Comparison of ENCODE assay signal across 18 mouse cellular contexts in the genomic region with DNA sequence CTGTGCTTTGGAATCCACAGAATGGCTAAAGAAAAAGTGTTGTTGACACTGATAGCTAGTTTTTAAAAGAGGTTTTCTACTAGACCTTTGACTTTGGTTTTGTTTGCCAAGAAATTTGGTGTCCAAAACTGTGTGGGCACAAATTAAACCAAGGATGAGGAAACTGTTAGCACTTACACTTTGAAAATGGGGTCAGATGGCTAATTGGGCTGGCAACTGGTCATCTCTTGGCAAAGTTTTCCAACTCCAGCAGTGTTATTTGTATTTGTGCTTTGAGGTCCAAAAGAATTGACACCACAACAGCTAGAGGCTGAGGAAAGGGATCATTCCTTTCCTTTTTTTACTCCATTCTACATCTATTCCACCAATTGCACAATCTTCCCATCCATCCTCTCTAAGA.
DNase-seq lines count a peak whose midpoint lies in the region; ATAC-seq and TF ChIP-seq lines count a peak whose summit lies in the region.
"Had no signal": no experiment of that assay in that cellular context is flagged by ENCODE, and none has a peak within 500 bp of the region (broad histone marks: within the 10 kb centered on the region; RNA-seq: fewer than 3 reads in every experiment).

No protein-coding gene starts in this region.

- no peak overlapping the region for H3K9ac ChIP-seq in forebrain, embryonic 14.5 days (ENCODE audit: low read length)
- H3K9ac ChIP-seq in forebrain, postnatal 0 days: no peak overlapping the region
- no peak overlapping the region for H3K9ac ChIP-seq in liver, adult 2 months (ENCODE audit: low read depth, low read length)
- no peak overlapping the region for H3K9ac ChIP-seq in liver, embryonic 12.5 days
- H3K9ac ChIP-seq: embryonic facial prominence, embryonic 12.5 days; forebrain, embryonic 12.5 days; heart, embryonic 13.5 days; hindbrain, embryonic 15.5 days had no signal

- TF ChIP-seq POLR2A in liver, adult 2 months (IDR thresholded peaks at IDR 0.05; ENCODE audit: extremely low read depth, insufficient read depth, low read length): no peak

- no peaks in the 10 kb centered on the region for H3K4me1 ChIP-seq in forebrain, embryonic 14.5 days (ENCODE audit: control insufficient read depth, insufficient read depth, low read length)
- H3K4me1 ChIP-seq in forebrain, postnatal 0 days (ENCODE audit: insufficient read depth): no peaks in the 10 kb centered on the region
- peaks cover 1% of the 10 kb centered on the region; the same call in 1 of the 2 replicates for H3K4me1 ChIP-seq in liver, adult 2 months (ENCODE audit: control insufficient read depth, insufficient read depth, low read length)
- H3K4me1 ChIP-seq in liver, embryonic 12.5 days: no peaks in the 10 kb centered on the region
- no peaks in the 10 kb centered on the region for H3K4me1 ChIP-seq in limb, embryonic 10.5 days
- H3K4me1 ChIP-seq: embryonic facial prominence, embryonic 12.5 days; forebrain, embryonic 12.5 days; heart, embryonic 13.5 days; hindbrain, embryonic 15.5 days had no signal

- H3K27ac ChIP-seq in forebrain, embryonic 14.5 days (ENCODE audit: low read depth, low read length): no peak overlapping the region
- no peak overlapping the region for H3K27ac ChIP-seq in forebrain, postnatal 0 days (ENCODE audit: low read depth, low read length)
- no peak overlapping the region for H3K27ac ChIP-seq in liver, adult 2 months (replicated peaks; ENCODE audit: insufficient read depth, low read depth, low read length)
- H3K27ac ChIP-seq in liver, embryonic 12.5 days: no peak overlapping the region
- no peak overlapping the region for H3K27ac ChIP-seq in limb, embryonic 10.5 days
- H3K27ac ChIP-seq: embryonic facial prominence, embryonic 12.5 days; forebrain, embryonic 12.5 days; gastrocnemius, adult 2 months; heart, embryonic 13.5 days; hindbrain, embryonic 15.5 days had no signal

- no peak for ATAC-seq in forebrain, embryonic 14.5 days
- ATAC-seq in forebrain, postnatal 0 days: no peak
- no peak for ATAC-seq in liver, embryonic 12.5 days
- ATAC-seq: activated CD4-positive, CD25-positive, alpha-beta regulatory T cell, adult 4 months; Patski had no signal

- no peak for TF ChIP-seq CTCF in forebrain, postnatal 0 days (IDR thresholded peaks at IDR 0.05; ENCODE audit: low read depth)
- no peak for TF ChIP-seq CTCF in liver, adult 2 months (IDR thresholded peaks at IDR 0.05; ENCODE audit: low read depth, low read length)

- H3K36me3 ChIP-seq in forebrain, embryonic 14.5 days (ENCODE audit: control insufficient read depth, insufficient read depth, low read length): no peaks in the 10 kb centered on the region
- H3K36me3 ChIP-seq in forebrain, postnatal 0 days (ENCODE audit: insufficient read depth): no peaks in the 10 kb centered on the region
- no peaks in the 10 kb centered on the region for H3K36me3 ChIP-seq in liver, adult 2 months (ENCODE audit: control insufficient read depth, insufficient read depth, low read length)
- no peaks in the 10 kb centered on the region for H3K36me3 ChIP-seq in liver, embryonic 12.5 days
- H3K36me3 ChIP-seq in limb, embryonic 10.5 days: no peaks in the 10 kb centered on the region
- H3K36me3 ChIP-seq: embryonic facial prominence, embryonic 12.5 days; forebrain, embryonic 12.5 days; heart, embryonic 13.5 days; hindbrain, embryonic 15.5 days had no signal

- peak; percentile 13 for DNase-seq in forebrain, embryonic 14.5 days (ENCODE audit: low spot score)
- no peak for DNase-seq in forebrain, postnatal 0 days
- peak; percentile 5 for DNase-seq in layer of hippocampus, adult 11-12 months (ENCODE audit: low spot score)
- DNase-seq in layer of hippocampus, adult 9-11 months: no peak
- peak; percentile 71 for DNase-seq in liver, adult 2 months (ENCODE audit: extremely low read depth, low read depth, low spot score)
- peak; percentile 94 for DNase-seq in Muller cell, postnatal 12 days (ENCODE audit: inconsistent ontology term)
- no peak for DNase-seq in limb, embryonic 10.5 days (ENCODE audit: low spot score)
- DNase-seq: adrenal gland, postnatal 14 days; gastrocnemius, adult 2 months; gastrocnemius, postnatal 25 days; heart, postnatal 36 days had no signal

- no peaks in the 10 kb centered on the region for H3K27me3 ChIP-seq in forebrain, embryonic 14.5 days (replicated peaks; ENCODE audit: control insufficient read depth, insufficient read depth, low read length)
- no peaks in the 10 kb centered on the region for H3K27me3 ChIP-seq in forebrain, postnatal 0 days (ENCODE audit: insufficient read depth, low read length)
- H3K27me3 ChIP-seq in liver, adult 2 months (ENCODE audit: control insufficient read depth, insufficient read depth, low read length): no peaks in the 10 kb centered on the region
- no peaks in the 10 kb centered on the region for H3K27me3 ChIP-seq in liver, embryonic 12.5 days (replicated peaks)
- no peaks in the 10 kb centered on the region for H3K27me3 ChIP-seq in limb, embryonic 10.5 days (ENCODE audit: low read depth, poor library complexity, severe bottlenecking)
- H3K27me3 ChIP-seq: embryonic facial prominence, embryonic 12.5 days; forebrain, embryonic 12.5 days; heart, embryonic 13.5 days; hindbrain, embryonic 15.5 days; Patski had no signal

- no peaks in the 10 kb centered on the region for H3K79me2 ChIP-seq in liver, adult 2 months (ENCODE audit: control insufficient read depth, insufficient read depth, low read length)

- no peak overlapping the region for H3K4me2 ChIP-seq in forebrain, embryonic 14.5 days (ENCODE audit: low read length)
- no peak overlapping the region for H3K4me2 ChIP-seq in forebrain, postnatal 0 days (ENCODE audit: low read depth)
- no peak overlapping the region for H3K4me2 ChIP-seq in liver, embryonic 12.5 days
- H3K4me2 ChIP-seq: embryonic facial prominence, embryonic 12.5 days; forebrain, embryonic 12.5 days; heart, embryonic 13.5 days; hindbrain, embryonic 15.5 days had no signal

- no peak overlapping the region for H3K4me3 ChIP-seq in forebrain, embryonic 14.5 days (ENCODE audit: low read depth, low read length)
- H3K4me3 ChIP-seq in forebrain, postnatal 0 days (ENCODE audit: low read depth, low read length): no peak overlapping the region
- H3K4me3 ChIP-seq in liver, adult 2 months (ENCODE audit: insufficient read depth, low read depth, low read length): no peak overlapping the region
- no peak overlapping the region for H3K4me3 ChIP-seq in liver, embryonic 12.5 days
- H3K4me3 ChIP-seq in limb, embryonic 10.5 days: no peak overlapping the region
- H3K4me3 ChIP-seq: embryonic facial prominence, embryonic 12.5 days; forebrain, embryonic 12.5 days; gastrocnemius, adult 2 months; heart, embryonic 13.5 days; hindbrain, embryonic 15.5 days had no signal

- H3K9me3 ChIP-seq in forebrain, embryonic 14.5 days (replicated peaks; ENCODE audit: control insufficient read depth, low read length): no peaks in the 10 kb centered on the region
- H3K9me3 ChIP-seq in forebrain, postnatal 0 days (ENCODE audit: low read length): no peaks in the 10 kb centered on the region
- H3K9me3 ChIP-seq in liver, embryonic 12.5 days (replicated peaks): no peaks in the 10 kb centered on the region
- H3K9me3 ChIP-seq in limb, embryonic 10.5 days (replicated peaks): no peaks in the 10 kb centered on the region
- H3K9me3 ChIP-seq: embryonic facial prominence, embryonic 12.5 days; forebrain, embryonic 12.5 days; heart, embryonic 13.5 days; hindbrain, embryonic 15.5 days had no signal

Comparison
In these comparisons a context has a peak if more than half of its experiments do, and no peak if none do; other contexts are left out.
1. DNase-seq: peak in forebrain, embryonic 14.5 days (single experiment), layer of hippocampus, adult 11-12 months (single experiment), liver, adult 2 months (single experiment) and Muller cell, postnatal 12 days (single experiment); none in forebrain, postnatal 0 days (single experiment), layer of hippocampus, adult 9-11 months (single experiment) and limb, embryonic 10.5 days (single experiment).